Mouse (Mus musculus) adrenal gland, adult 8-10 months (tissue): Measurements from ENCODE around the gene Igf2. TPM values are rescaled to one million over a fixed set of nuclear protein-coding genes. Genes with fewer than 3 reads are reported as not detected.

Source experiments
- DNase-seq: peaks from one replicate; pipeline ENCODE4 v3.0.0; 2022
- microRNA-seq, 2 experiments: library from miRNA; unstranded; fragments of <30 nt; microRNA quantifications; one replicate each; pipeline ENCODE4 v1.2.0; 2022
- total RNA-seq, 4 experiments: library from RNA; stranded (reverse); gene quantifications; 2 replicates each; pipeline ENCODE4 v1.2.4; 2022

The Igf2 gene
- total RNA-seq, 4 experiments from 2014 or later, result 17.1 to 37.9 (median 21.7) TPM

DNA sequence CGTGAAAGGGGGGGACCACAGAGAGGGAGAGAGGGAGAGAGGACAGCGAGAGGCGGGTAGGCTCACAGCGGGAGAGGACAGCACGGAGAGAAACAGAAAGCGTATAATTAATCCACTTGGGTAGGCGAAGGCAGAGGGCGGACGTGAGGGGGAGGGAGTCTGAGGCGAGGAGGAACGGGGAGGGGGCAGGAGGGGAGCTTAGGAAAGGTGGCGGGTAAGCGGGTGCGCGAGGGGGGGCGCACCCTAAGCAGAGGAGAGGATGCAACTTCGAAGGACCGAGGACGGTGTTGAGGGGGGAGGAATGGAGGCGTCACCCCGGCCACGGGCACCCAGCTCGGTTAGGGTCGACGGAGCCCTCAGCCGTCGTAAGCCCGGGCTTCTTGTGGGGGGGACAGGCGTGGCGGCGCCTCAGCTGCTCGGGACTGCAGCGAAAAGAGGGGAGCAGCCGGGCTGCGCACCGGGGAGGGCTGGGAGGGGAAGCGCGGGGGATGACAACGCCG is 7.9 kb downstream of the Igf2 start:
- DNase-seq, result no peak

DNA sequence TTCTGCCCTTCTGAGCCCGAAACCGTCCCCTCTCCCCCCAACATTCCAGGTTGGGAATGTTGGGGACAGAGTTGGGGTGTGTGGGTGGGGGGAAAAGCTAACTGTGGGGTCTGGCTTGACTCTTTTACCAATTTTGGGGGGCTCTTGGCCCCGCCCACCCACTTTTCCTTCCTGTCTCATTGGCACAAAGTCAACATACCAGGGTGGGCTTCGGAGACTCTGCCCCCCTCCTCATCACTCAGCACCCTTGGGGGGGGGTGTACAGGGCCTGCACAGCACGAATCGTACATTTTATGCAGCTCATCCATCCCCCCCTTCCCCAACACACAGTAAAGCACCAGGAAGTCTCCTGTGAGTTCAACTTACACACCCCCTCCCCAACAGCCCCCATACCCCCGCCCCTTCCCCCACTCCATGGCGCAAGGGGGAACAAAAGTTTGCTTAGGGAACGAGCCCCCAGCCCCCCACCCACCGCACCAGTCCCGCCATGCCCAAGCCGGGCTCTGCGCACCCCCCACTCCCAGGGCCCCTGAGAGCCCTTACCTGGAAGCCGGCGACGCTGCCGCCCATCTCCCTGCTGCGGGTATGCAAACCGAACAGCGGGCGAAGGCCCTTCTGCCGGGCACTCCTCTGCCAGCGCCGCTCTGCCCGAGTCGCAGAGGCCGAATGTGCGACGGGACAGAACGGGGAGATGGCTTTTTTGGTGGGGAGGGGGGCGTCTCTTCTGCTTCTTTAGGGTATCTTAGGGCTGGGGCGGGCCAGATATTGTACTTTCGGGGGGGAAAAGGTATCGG is 8.6 kb downstream of the Igf2 start:
- DNase-seq, result no peak

DNA sequence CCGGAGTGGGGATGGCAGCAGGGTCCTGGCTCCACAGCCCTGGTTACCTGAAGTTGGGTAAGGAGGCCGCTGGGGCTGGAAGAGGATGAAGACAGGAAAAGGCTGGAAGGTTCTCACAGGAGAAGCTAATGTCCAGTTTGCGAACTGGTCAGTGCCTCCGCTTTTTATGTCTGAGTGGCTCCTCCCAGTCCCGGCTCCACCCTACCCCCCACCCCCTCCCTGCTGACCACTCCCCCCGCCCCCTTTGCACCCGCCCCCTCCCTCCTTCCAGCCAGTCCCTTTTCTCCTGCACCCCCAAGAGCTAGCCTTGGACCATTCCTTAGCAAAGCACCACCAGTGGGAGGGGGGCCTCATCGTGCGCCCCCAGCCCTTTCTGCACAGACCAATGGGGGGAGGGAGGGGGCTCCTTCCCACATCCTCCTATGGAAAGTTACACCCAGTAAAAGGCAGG is 9.2 kb downstream of the Igf2 start:
- no peak for DNase-seq

DNA sequence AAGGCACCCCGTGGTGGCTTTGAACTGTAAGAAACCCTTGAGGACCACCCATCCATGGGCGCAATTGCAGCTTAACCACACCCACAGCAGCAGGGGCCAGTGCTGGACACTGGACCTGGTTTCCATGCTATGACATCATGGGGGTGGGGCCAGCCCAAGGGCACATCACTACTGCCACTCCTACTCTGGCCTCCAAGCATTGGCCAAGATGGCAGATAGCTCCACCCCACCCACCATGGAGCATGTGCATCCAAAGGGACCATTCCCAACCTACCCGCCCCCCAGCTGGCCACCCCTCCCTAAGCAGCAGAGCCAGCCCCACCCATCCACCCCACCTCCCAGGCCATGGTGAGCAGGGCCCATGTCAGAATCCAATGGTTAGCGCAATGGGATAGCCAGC is 10.6 kb downstream of the Igf2 start:
- DNase-seq, result no peak

DNA sequence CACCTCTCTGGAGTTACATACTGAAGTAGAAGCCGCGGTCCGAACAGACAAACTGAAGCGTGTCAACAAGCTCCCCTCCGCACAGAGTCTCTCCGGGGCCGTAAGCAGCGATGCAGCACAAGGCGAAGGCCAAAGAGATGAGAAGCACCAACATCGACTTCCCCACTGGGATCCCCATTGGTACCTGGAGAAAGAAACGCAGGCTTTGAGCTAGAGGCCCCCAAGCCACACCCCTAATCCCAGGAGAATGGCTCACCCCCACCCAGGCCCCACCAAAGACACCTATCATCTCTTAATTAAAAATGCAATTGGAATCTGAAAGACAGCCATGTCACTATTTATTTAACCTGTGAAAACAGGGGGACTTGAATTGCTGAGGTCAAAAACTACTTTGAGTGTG is 11.0 kb downstream of the Igf2 start:
- DNase-seq, result no peak

DNA sequence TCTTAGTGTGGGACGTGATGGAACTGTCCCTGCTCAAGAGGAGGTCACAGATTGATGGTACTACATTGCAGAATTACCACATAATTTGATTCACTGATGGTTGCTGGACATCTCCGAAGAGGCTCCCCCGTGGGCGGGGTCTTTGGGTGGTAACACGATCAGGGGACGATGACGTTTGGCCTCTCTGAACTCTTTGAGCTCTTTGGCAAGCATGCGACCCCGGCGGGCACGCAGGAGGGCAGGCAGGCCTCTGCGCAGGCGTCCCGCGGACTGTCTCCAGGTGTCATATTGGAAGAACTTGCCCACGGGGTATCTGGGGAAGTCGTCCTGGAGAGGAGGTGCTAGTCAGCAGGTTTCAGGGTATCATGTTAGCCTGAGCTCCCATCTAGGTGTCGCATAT is 12.9 kb downstream of the Igf2 start:
- no peak for DNase-seq

DNA sequence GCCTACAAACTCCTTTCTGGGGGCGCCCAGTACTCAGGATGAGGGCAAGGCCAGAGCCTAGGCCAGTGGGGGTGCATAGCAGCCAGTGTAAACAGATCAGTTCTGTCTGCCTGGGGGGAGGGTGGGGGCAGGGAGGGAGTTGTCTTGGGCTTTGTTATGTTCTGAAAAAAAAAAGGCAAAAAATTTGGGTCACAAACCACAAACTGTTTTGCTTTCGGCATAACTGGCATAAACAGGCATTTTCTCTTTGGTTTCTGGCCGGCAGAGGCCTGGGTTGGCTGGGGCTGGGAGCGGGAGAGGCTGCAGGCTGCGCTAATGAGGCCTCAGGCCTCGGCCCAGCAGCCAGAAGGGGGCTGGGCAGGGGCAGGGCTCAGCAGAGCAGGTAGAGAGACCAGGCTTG is 19.9 kb downstream of the Igf2 start:
- DNase-seq, result no peak

DNA sequence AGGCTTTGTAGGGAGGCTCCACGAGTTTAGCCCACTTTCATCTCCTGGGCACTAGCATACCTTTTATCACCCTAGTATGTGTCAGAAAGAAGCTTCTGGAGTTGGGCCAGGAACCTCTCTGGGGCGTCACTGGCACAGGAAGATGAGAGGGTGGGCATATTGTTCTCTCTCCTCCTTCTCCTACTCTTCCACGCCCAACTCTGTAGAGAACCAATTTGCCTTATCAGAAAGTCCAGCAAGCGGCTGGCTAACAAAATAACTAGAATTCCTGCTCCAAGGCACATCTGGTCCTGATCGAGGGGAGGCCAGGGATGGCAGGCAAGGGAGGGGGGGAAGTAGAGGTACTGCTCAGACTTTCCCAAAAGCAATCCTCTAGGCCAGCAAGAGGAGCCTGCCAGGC is 21.6 kb downstream of the Igf2 start:
- DNase-seq, result no peak

DNA sequence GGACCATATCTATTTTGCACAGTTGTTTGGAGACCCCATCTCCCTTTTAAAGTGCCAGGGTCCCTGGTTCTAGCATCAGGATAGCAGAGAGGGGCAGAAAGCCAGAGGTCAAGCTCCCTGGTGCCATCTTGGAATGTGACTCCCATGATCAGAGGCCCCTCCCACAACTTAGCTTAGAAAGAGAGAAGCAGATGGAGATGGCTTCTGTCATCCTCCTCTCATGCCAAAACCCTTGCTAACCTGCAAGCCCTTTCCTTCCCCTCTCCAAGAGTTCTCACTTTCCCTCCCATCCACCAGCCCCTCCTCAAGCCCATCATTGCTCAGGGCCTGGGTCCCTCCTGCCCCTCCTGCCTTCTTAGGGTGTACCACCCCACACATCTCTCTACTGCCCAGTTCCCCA is 30.4 kb downstream of the Igf2 start:
- DNase-seq, result no peak

DNA sequence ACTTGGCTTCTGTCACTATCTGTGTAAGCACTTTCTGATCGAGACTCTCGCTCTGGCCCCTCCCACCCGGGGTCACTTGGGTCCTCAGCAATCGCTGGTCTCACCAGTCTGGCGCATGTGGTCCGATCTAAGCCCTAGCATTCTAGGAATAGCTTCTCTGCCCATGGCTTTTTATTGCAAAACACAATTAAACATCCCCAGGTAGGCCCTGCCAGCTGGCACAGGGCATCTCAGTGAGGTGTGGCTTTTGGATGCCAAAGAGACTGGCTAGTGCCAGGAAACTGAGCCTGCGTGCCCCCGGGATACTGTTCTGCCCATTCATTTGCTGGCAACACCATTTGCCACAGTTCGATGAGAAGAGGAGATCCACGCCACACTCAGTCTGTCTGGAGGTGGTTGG is 35.9 kb downstream of the Igf2 start:
- no peak for DNase-seq

DNA sequence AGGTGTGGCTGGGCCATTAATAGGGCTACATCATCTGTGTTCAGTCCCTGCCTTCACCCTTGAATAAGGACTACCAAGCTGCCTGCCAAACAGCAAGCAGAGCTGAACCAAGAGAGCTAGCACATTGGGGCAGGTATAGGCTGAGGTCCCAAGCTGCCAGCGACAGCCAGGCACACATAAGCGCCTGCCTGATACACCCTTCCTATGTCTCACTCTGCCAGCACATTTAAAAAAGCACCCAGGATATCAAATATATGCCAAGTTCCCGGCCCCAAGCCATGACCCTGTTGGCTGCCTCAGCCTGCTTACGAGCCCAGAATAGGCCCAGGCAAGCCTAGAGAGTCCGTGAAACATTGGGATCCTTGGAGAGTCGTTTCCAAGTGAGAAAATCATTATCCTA is 36.8 kb downstream of the Igf2 start:
- no peak for DNase-seq

DNA sequence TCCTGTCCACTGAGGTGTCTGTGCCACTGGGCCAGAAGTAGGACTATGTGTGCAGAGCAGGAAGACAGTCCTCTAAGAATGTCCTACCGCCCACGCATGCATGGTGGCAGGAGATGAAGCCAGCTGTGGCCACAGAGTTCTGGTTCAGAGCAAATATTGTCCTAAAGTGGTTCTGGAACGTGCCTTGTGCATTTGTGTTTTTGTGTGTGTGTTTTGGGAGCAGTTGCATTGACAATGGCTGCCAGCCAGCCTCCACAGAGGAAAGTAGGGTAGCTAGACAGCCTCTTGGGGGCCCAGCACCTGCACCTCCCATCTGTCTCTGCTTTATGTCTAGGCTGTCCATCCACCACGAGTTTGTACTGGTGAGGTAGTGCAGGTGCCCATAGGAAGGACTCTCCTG is 44.4 kb downstream of the Igf2 start:
- DNase-seq, result no peak

DNA sequence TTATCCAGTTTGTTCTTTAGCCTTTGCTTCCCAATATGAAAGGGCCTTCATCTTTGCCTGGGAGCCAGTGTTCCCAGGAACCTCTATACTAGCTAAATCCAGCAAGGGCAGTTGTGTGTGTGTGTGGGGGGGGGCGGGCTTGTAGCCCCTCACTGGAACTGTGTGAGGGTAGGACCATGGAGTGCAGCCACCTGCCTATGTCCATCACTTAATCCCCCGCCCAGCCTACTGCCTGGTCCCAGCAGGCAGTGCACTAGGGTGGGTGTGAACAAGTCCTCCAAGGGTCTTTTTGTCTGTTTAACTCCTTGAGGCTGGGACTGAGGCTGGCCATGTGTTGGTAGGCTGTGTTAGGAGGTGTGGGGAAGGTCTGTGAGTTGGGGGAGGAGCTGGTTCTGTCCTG is 53.5 kb downstream of the Igf2 start:
- DNase-seq, result no peak

DNA sequence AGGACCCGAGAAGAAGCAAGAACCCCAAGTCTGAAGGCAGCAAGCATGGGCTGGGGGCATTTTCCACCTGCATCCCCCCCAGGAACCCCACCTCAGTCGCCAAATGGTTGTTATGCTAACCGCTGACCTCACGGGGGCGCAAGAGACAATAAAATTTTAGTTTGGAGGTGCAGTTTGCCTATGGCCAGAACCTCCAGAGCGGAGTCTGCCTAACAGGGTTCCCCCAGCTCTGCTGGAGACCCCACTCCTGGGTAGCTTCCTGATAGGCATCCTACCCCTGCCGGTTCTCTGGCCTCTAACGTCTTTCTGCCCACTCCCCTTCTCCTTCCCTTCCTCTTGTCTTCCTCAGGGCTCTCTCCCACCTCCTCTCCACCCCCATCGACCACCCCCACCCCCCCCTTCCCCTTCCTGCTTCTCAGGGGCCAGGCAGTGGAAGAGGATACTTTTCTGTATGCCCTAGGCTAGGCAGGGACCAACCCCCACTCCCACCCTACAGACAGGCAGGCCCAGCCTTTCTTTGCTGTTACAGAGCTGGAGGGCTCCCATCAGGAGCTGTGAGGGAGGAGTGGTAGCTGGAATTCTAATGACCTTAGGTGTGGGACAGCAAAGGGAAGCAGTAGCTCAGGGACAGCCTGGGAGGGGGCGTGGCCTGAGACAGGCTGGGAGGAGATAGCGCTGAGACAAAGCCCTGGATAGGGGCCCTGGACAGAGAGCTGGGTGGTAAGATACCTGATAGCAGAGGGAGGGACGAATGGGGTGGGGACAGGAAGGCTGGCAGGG is 55.8 kb downstream of the Igf2 start:
- peak; percentile 15 for DNase-seq

DNA sequence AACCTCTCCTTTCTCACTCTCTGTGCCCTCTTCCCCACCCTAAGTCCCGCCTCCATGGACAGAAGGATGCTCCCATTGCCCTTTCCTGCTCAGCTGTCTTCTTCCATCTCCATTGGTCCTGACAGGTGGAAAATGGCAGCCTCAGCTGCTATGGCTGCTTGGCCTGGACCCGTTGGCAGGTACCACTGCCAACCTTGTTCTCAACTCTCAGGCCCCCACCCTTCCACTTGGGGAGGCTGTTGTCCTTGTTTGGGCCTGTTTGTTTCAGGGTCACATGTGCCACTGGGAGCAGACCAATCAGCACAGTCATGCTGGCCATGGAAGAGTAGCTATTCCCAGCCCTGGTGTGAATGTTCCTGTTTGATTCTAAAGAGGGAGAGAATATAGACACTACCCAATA is 65.7 kb downstream of the Igf2 start:
- no peak for DNase-seq

Small RNA genes within 50 kb of the gene (microRNA-seq; reads per million reads assigned to microRNA genes)
- 10.7 to 11.7 reads per million in 2 experiments for gene Mir483

Other genes starting within 250 kb of the Igf2 start
- gene Syt8, start 232.0 kb downstream of the Igf2 start, total RNA-seq, result 1 to 10 TPM in 1 of 4 experiments, not detected in 3; 1.2 TPM
- gene Tnni2, start 225.0 kb downstream of the Igf2 start, total RNA-seq, result 1 to 10 TPM in 1 of 4 experiments, under 1 TPM in 3; 0.43 to 1.1 (median 0.85) TPM
- 10 to 100 TPM; 18.1 to 31.9 (median 21.4) TPM for gene Lsp1, start 206.0 kb downstream of the Igf2 start, total RNA-seq
- 1 to 10 TPM in 3 of 4 experiments, not detected in 1; 1.1 to 1.5 (median 1.3) TPM for gene Tnnt3, start 168.0 kb downstream of the Igf2 start, total RNA-seq
- 10 to 100 TPM in 1 of 4 experiments, 1 to 10 TPM in 3; 2.2 to 13.7 (median 4.8) TPM for gene Mrpl23, start 134.1 kb downstream of the Igf2 start, total RNA-seq
- not detected for gene Gm49394, start 3.1 kb upstream of the Igf2 start, total RNA-seq
- gene Ins2, start 76.6 kb upstream of the Igf2 start, total RNA-seq, result not detected